Mouse (Mus musculus) urinary bladder, postnatal 36 days (tissue): ENCODE measurements at regions not wholly inside any gene's neighbourhood (a gene's known extent, or its start where the extent isn't known, plus 50 kb on each side); places are given as distances from the start of the nearest gene placed in this dataset.
A peak's percentile ranks its signal among the peaks of the same experiment; 100 is the strongest.

ENCODE experiments used
- DNase-seq, 2 experiments: peaks; one replicate each; pipeline ENCODE4 v3.0.0; 2022; ENCODE audit warnings: low spot score in 2 of 2, mixed read lengths in 1 of 2

DNA sequence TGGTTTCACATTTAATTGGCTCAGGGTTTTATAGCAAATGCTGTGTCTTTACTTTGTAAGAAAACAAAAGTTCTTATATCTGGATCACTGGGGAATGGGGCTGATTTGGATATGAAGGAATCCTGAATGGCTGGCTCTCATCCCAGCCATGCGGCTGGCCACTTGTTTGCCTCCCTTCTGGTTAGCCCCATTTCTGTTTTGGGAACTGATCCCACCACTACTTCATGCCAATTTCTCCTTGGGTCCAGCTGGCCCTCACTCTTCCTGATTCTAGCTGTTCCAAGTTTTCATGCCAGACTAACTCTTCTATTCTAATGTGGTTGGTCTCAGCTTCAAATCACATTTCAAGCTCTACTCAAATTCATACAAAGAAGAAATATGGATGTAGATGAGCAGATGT lies 5319.6 kb downstream of the 9330182O14Rik start:
- DNase-seq, result peak in 1 of 2 experiments; percentile 8

GRCm38 (mm10) chr15:45470425-45470824 lies 5336.3 kb downstream of the 9330182O14Rik start:
- DNase-seq, result no peak

DNA sequence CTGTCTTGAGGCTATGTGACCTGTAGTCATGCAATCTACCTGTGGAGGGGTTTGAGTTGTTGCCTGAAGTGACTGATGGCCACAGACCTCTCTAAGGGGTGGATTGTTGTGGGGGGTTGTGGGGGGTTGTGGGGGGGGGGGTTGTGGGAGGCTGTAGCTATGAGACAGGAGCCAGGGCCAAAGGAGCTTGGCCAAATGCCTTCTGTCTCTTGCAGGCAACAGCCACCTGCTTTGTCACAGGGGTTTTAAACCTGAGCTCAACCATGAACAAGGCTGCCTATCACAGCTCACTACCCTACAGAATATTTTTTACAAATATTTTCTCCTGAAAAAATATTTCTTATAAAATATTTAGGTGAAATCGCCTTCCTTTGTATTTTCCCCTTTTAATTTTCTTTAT lies 5339.0 kb downstream of the 9330182O14Rik start:
- no peak for DNase-seq

- no peak for DNase-seq
Observed at GRCm38 (mm10) chr15:45510271-45510670, 5376.1 kb downstream of the 9330182O14Rik start.
